Mouse (Mus musculus): ENCODE results near the gene Kxd1. TPM values are rescaled to one million over a fixed set of nuclear protein-coding genes. Genes with fewer than 3 reads are reported as not detected.

Gene Kxd1
- polyA plus RNA-seq, 1 experiment from 2014 or later = 50.8 TPM

Other genes starting within 250 kb of the Kxd1 start
- 90.7 and 94.5 TPM in 2 replicates for gene Homer3, start 245.1 kb downstream of the Kxd1 start, polyA plus RNA-seq (2016; fragmentation: Nextera tagmentation; extraction: Ambion mirVana)
- gene Ddx49, start 225.5 kb downstream of the Kxd1 start, polyA plus RNA-seq (2016; fragmentation: Nextera tagmentation; extraction: Ambion mirVana) = 54.0 and 54.2 TPM in 2 replicates
- gene Cope, start 225.4 kb downstream of the Kxd1 start, polyA plus RNA-seq (2016; fragmentation: Nextera tagmentation; extraction: Ambion mirVana) = 217 and 229 TPM in 2 replicates
- gene Cers1, start 212.2 kb downstream of the Kxd1 start, polyA plus RNA-seq (2016; fragmentation: Nextera tagmentation; extraction: Ambion mirVana) = 14.9 and 16.2 TPM in 2 replicates
- gene Gdf1, start 198.1 kb downstream of the Kxd1 start, polyA plus RNA-seq (2016; fragmentation: Nextera tagmentation; extraction: Ambion mirVana) = 1.8 and 4.2 TPM in 2 replicates
- 26.9 and 29.5 TPM in 2 replicates for gene Upf1, start 174.7 kb downstream of the Kxd1 start, polyA plus RNA-seq (2016; fragmentation: Nextera tagmentation; extraction: Ambion mirVana)
- 0.08 and 0.34 TPM in 2 replicates for gene Comp, start 154.4 kb downstream of the Kxd1 start, polyA plus RNA-seq (2016; fragmentation: Nextera tagmentation; extraction: Ambion mirVana)
- 18.3 and 22.0 TPM in 2 replicates for gene Crtc1, start 88.4 kb downstream of the Kxd1 start, polyA plus RNA-seq (2016; fragmentation: Nextera tagmentation; extraction: Ambion mirVana)
- gene Klhl26, start 51.0 kb downstream of the Kxd1 start, polyA plus RNA-seq (2016; fragmentation: Nextera tagmentation; extraction: Ambion mirVana) = 18.3 and 18.6 TPM in 2 replicates
- 17.0 and 17.6 TPM in 2 replicates for gene Tmem59l, start 40.6 kb downstream of the Kxd1 start, polyA plus RNA-seq (2016; fragmentation: Nextera tagmentation; extraction: Ambion mirVana)
- gene Crlf1, start 34.8 kb downstream of the Kxd1 start, polyA plus RNA-seq (2016; fragmentation: Nextera tagmentation; extraction: Ambion mirVana) = 1.6 and 2.8 TPM in 2 replicates
- gene Rex1bd, start 21.2 kb downstream of the Kxd1 start, polyA plus RNA-seq (2016; fragmentation: Nextera tagmentation; extraction: Ambion mirVana) = 126 and 127 TPM in 2 replicates
- 692 and 734 TPM in 2 replicates for gene Uba52, start 17.2 kb downstream of the Kxd1 start, polyA plus RNA-seq (2016; fragmentation: Nextera tagmentation; extraction: Ambion mirVana)
- 309 and 314 TPM in 2 replicates for gene Fkbp8, start 232 bp downstream of the Kxd1 start, polyA plus RNA-seq (2016; fragmentation: Nextera tagmentation; extraction: Ambion mirVana)
- gene Ell, start 11.5 kb upstream of the Kxd1 start, polyA plus RNA-seq (2016; fragmentation: Nextera tagmentation; extraction: Ambion mirVana) = 18.8 and 19.9 TPM in 2 replicates
- gene Isyna1, start 66.4 kb upstream of the Kxd1 start, polyA plus RNA-seq (2016; fragmentation: Nextera tagmentation; extraction: Ambion mirVana) = 101 and 107 TPM in 2 replicates
- 97.4 and 106 TPM in 2 replicates for gene Ssbp4, start 80.9 kb upstream of the Kxd1 start, polyA plus RNA-seq (2016; fragmentation: Nextera tagmentation; extraction: Ambion mirVana)
- 0.31 and 0.45 TPM in 2 replicates for gene Lrrc25, start 88.2 kb upstream of the Kxd1 start, polyA plus RNA-seq (2016; fragmentation: Nextera tagmentation; extraction: Ambion mirVana)
- 0.14 TPM in 1 of 2 replicates, not detected in the other for gene Gdf15, start 104.5 kb upstream of the Kxd1 start, polyA plus RNA-seq (2016; fragmentation: Nextera tagmentation; extraction: Ambion mirVana)
- gene Pgpep1, start 132.4 kb upstream of the Kxd1 start, polyA plus RNA-seq (2016; fragmentation: Nextera tagmentation; extraction: Ambion mirVana) = 69.3 and 70.4 TPM in 2 replicates
- 259 and 275 TPM in 2 replicates for gene Lsm4, start 145.3 kb upstream of the Kxd1 start, polyA plus RNA-seq (2016; fragmentation: Nextera tagmentation; extraction: Ambion mirVana)
- 153 and 165 TPM in 2 replicates for gene Jund, start 171.0 kb upstream of the Kxd1 start, polyA plus RNA-seq (2016; fragmentation: Nextera tagmentation; extraction: Ambion mirVana)
- gene Iqcn, start 175.5 kb upstream of the Kxd1 start, polyA plus RNA-seq (2016; fragmentation: Nextera tagmentation; extraction: Ambion mirVana) = 0.04 and 0.10 TPM in 2 replicates
- gene Gm3336, start 190.6 kb upstream of the Kxd1 start, polyA plus RNA-seq (2016; fragmentation: Nextera tagmentation; extraction: Ambion mirVana) = not detected in 2 replicates
- gene Pde4c, start 195.8 kb upstream of the Kxd1 start, polyA plus RNA-seq (2016; fragmentation: Nextera tagmentation; extraction: Ambion mirVana) = 0.14 and 0.17 TPM in 2 replicates
- 87.8 and 95.4 TPM in 2 replicates for gene Rab3a, start 226.7 kb upstream of the Kxd1 start, polyA plus RNA-seq (2016; fragmentation: Nextera tagmentation; extraction: Ambion mirVana)
- gene Mpv17l2, start 233.0 kb upstream of the Kxd1 start, polyA plus RNA-seq (2016; fragmentation: Nextera tagmentation; extraction: Ambion mirVana) = 33.2 and 34.5 TPM in 2 replicates
- gene Pik3r2, start 248.8 kb upstream of the Kxd1 start, polyA plus RNA-seq (2016; fragmentation: Nextera tagmentation; extraction: Ambion mirVana) = 72.7 and 79.1 TPM in 2 replicates

Measured in forebrain, embryonic 12.5 days (tissue).